Mouse (Mus musculus) monocyte, adult 2 months (primary cell): ENCODE measurements around the gene Atg4c.
A peak's percentile ranks its signal among the peaks of the same experiment; 100 is the strongest.

Experiments used
- DNase-seq, 2 experiments: peaks; one replicate each; pipeline ENCODE4 v3.0.0; 2022; ENCODE audit warnings: low spot score in 2 of 2, low read depth in 1 of 2

Gene Atg4c

DNA sequence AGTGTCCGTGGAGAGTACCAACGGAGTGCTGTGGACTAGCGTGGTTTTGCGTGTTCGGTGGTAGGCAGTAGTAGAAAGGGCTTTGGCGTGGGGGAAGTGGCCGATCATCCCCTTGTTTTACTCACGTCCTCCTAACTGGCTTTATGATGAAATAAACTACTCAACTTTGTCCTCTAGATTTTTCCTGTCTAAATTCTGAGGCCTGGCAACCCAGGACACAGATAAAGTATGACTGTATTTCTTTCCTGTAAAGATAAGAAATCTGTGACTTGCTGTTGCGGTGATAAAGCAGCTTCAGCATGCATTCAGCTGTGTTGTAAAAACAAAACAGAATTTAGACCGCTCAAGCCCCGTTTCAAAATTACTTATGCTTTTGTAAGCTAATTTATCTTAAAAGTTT, 59.2 kb downstream of the Atg4c start:
- DNase-seq: no peak

DNA sequence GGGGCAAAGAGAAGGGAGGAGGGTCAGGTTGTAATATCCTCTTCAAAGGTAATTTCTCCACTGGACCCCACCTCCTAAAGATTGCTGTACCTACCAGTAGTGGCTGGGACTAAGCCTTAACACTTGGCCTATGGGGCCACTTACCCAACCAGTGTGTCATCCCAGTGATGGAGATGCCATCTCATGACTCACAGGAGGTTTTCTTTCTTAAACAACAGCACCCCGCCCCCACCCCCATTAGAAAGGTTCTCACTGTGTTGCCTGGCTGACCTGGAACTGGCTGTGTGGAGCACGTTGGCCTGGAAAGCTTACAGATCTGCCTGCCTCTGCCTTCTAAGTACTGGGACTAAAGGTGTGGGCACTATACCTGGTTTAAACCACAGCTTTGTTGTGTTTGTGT, 69.5 kb downstream of the Atg4c start:
- no peak for DNase-seq

DNA sequence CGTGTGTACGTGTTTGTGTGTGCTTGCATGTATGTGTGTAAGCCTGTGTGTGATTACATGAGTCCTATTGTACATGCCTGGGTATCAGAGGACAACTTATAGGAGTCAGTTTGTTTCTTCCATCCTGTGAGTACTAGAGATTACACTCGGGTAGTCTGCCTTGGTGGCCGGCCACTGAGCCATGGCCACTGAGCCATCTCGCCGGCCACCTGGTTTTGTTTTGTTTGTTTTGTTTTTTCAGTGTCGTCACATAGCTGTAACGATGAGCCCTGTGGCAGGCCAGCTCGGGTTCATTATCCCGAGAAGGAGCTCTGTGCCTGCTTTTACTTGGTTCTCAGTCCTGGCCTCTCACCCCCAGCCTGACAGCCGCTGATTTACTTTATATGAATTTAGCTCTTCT, 69.9 kb downstream of the Atg4c start:
- DNase-seq: no peak

DNA sequence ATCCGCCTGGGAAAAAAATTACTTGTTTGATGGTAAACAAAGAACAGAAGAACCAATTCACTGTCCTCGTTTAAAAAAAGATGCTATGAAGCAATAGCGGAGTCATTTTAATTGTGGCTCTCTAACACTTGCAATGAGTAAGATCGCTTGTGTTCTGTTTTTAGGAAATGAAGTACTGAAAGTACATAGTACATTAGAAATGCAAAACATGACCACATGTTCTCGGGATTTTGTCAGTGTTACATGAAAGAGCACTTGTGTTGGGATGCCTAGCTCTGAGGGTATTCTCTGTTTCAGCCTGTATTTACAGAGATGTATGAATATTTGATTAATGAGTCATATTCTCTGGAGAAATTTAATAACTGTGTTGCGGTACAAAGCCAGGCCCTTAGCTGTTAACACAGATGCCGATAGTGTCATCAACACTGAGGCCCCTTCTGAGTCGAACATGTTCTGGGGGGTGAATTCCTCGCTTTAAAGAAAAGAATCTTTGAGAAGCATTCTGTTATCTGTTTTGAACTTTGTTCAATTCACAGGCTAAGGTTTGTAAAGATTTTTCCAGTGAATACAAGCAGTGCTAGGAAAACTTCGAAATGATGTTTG, 73.2 kb downstream of the Atg4c start:
- no peak for DNase-seq

DNA sequence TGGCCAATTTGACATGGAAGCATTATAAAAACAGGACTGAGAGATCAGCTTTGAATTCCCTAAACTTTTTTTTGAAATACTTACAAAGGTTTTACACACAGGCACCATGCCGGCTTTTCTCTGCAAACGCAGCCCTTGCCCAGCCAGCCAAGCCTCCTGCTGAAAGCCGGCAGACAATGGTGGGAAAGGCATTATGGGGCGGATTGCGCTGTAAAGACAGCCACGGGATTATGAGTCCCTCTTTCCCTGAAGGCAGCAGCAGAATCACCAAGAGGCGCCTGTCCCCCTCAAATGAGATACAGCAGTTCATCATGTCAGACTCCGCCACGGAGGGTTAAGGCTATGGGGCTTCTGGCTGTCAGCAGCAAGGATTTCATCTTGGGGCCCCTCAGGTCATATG, 79.1 kb downstream of the Atg4c start:
- no peak for DNase-seq

DNA sequence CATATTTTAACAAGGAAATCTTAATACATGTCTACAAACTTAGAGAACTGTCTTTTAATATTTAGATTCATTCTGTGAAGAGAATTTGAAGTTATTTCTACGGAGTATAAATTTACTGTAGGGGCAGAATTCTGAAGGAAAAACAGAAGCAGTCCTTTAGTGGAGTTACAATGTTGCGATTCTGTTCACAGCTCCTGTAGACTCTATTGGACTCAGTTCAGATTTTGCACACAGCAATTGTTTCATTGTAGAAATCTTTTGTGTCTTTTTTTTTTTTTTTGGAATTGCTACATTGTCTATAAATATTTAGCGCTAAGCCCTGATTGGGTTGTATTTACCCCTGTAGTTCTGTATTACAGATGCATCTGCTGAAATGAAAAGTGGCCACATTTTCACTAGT, 79.7 kb downstream of the Atg4c start:
- no peak for DNase-seq

DNA sequence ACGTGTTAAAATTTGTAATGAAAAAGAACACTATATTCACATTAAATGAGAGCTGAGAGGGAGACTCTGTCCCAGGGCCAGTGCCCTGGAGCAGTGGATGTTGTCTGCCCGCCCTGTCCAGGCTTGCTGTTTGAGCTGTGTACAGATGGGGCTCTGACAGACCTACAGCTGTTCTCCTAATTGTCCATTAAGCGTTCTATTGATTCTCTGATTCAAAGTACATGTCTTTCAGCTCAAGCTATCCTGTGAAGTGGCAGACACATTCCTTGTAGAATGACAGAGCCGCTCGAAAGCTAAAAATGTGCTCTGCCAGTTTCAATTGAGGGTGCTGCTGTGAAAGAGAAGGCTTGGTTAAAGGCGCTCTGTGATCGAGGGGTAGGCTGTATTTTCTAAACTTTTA, 80.2 kb downstream of the Atg4c start:
- DNase-seq: no peak

DNA sequence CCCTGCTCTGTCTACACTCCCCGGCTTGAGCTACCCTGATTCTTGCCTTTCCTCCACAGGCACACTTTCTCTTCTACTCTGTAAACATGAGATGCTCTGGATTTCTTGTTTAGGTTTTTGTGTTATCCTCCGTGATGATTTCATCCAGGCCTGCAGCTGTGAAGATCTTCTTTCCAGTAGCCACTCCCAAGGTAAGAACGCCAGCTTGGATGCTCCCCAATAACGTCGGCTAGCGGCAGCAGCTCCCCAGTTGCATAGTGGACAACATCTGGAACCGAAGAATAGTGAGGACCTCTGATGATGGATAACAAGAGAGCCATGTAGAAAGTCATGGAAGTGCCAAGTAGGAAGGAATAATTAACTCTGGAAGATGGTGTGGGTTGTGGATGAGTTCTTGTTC, 85.1 kb downstream of the Atg4c start:
- DNase-seq: no peak

DNA sequence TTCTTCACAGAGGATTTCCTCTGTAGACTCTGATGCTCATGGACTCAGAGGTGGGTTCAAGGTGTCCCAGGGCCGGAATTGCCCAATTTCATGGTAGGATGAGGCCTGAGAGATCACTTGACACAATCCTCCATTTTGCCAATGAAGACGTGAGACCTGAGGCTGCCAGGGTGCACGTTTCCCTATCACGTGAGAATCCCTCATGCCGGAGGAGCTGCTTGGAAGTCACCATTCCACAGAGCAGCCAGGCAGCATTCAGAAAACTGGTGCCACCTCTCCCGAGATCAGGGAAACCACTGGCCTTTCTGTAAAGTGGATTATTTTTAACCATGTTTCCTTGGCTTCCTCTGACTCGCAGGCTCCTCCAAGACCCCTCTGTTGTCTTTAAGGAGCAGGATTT, 88.0 kb downstream of the Atg4c start:
- DNase-seq: no peak

DNA sequence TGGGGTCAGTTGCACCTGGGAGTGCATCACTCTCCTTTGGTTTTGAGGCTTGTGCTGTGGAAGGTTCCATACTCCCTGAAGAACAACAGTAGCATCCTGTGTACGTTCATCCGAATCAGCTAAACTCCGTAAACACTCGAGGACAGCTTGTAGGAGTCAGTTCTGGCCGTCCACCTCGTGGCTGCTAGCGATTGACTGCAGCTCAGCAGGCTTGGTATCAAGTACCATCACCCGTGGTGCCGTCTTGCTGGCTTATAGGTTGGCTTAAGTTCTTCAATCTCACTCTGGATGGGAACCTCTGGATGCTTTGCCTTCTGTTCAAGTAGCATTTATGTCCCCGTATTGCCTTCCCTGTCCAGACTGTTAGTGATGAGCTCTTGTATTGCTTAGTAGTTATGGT, 95.6 kb downstream of the Atg4c start:
- DNase-seq: no peak

DNA sequence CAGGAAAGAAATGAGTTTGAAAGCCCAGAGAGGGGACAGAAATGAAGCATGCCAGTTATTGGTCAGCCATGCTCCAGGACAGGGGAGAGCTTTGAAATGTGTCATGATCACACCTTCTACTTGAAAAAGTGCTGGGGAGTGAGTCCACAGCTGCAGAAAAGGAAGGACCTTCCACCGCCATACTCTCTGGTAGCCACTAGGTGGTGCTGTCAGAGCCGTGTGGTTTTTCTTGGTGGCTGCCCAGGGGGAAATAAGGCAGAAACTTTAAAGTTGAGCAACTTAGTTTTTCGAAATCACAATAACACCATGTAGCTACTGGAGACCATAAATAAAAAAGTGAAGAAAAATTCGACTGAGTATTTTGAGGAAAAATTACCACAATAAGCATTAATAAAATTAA, 104.9 kb downstream of the Atg4c start:
- peak in 1 of 2 experiments; percentile 5 for DNase-seq

DNA sequence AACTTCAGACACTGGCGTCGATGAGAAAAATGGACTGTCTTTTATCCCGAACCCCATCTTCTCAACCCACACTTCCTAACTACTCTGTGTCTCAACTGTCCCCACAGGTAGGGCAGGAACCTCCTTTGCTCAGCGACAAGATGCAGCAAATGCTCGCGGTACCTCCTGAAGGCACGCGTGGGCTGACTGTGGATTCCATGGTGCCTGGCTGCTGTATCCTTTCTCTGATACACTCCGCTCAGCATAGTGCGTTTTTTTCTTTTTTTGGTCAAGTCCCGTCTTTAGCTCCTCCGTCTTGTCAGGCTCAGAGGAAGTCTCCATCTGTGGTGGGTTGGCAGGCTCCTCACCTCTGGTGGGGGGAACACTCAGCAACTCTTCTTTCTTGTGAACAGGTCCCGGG, 111.1 kb downstream of the Atg4c start:
- DNase-seq: no peak
